ENCODE assay signal across 21 mouse cellular contexts in the genomic region with DNA sequence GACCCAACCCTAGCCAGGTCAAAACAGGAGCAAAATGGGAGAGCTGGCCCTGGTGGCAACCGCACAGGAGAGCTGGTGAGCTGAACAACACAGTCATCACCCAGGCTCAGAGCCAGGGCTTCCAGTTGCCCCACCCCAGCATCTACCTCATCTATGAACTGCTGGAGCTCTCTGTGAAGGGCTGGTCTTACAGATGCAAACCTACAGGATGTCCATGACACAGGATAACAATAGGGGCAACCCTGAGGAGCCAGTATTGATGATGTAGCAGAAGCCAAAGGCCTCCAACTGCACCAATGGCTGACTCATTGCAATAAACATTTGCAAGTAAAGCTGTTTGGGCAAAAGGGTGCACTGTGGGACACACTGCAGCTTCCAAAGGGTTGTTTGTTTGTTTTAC. TPM values are rescaled to one million over a fixed set of nuclear protein-coding genes. Genes with fewer than 3 reads are reported as not detected.
DNase-seq lines count a peak whose midpoint lies in the region; ATAC-seq and TF ChIP-seq lines count a peak whose summit lies in the region.
"Had no signal": no experiment of that assay in that cellular context is flagged by ENCODE, and none has a peak within 500 bp of the region (broad histone marks: within the 10 kb centered on the region; RNA-seq: fewer than 3 reads in every experiment).

No protein-coding gene starts in this region.

- no peak overlapping the region for H3K4me3 ChIP-seq in heart, embryonic 10.5 days
- H3K4me3 ChIP-seq in ES-Bruce4 (ENCODE audit: low read depth, low read length) = no peak overlapping the region
- no peak overlapping the region for H3K4me3 ChIP-seq in kidney, embryonic 14.5 days (ENCODE audit: low read length)
- H3K4me3 ChIP-seq: embryonic facial prominence, embryonic 12.5 days; hindbrain, embryonic 12.5 days had no signal

- no peaks in the 10 kb centered on the region; the same call in 1 of the 2 replicates for H3K4me1 ChIP-seq in heart, embryonic 10.5 days
- H3K4me1 ChIP-seq in ES-Bruce4 (ENCODE audit: control insufficient read depth, insufficient read depth, low read length) = peaks cover 6% of the 10 kb centered on the region
- H3K4me1 ChIP-seq in kidney, embryonic 14.5 days (ENCODE audit: control insufficient read depth, insufficient read depth, low read length) = no peaks in the 10 kb centered on the region
- H3K4me1 ChIP-seq: hindbrain, embryonic 12.5 days had no signal

- H3K9ac ChIP-seq in ES-Bruce4 (ENCODE audit: low read depth, poor library complexity, severe bottlenecking) = no peak overlapping the region
- no peak overlapping the region for H3K9ac ChIP-seq in kidney, embryonic 14.5 days (ENCODE audit: low read depth, low read length)
- H3K9ac ChIP-seq: embryonic facial prominence, embryonic 12.5 days; hindbrain, embryonic 12.5 days had no signal

- H3K27ac ChIP-seq in heart, embryonic 10.5 days = no peak overlapping the region
- H3K27ac ChIP-seq in ES-Bruce4 (ENCODE audit: insufficient read depth, low read length) = no peak overlapping the region
- no peak overlapping the region for H3K27ac ChIP-seq in kidney, embryonic 14.5 days (ENCODE audit: low read depth, low read length)
- H3K27ac ChIP-seq: embryonic facial prominence, embryonic 12.5 days; hindbrain, embryonic 12.5 days had no signal

- H3K9me3 ChIP-seq in heart, embryonic 10.5 days = no peaks in the 10 kb centered on the region
- no peaks in the 10 kb centered on the region for H3K9me3 ChIP-seq in ES-Bruce4 (replicated peaks; ENCODE audit: control insufficient read depth, insufficient read depth, low read length, poor library complexity, severe bottlenecking)
- H3K9me3 ChIP-seq in kidney, embryonic 14.5 days (ENCODE audit: control insufficient read depth, low read length) = no peaks in the 10 kb centered on the region
- H3K9me3 ChIP-seq: embryonic facial prominence, embryonic 12.5 days; G1E; hindbrain, embryonic 12.5 days had no signal

- H3K36me3 ChIP-seq in heart, embryonic 10.5 days = no peaks in the 10 kb centered on the region
- H3K36me3 ChIP-seq in ES-Bruce4 (ENCODE audit: control insufficient read depth, insufficient read depth, low read length, poor library complexity, severe bottlenecking) = no peaks in the 10 kb centered on the region
- H3K36me3 ChIP-seq in kidney, embryonic 14.5 days (ENCODE audit: control insufficient read depth, insufficient read depth, low read length) = no peaks in the 10 kb centered on the region
- H3K36me3 ChIP-seq: embryonic facial prominence, embryonic 12.5 days; G1E; hindbrain, embryonic 12.5 days had no signal

- H3K4me2 ChIP-seq in kidney, embryonic 14.5 days (replicated peaks; ENCODE audit: low read depth, low read length) = no peak overlapping the region
- H3K4me2 ChIP-seq: embryonic facial prominence, embryonic 12.5 days; hindbrain, embryonic 12.5 days had no signal

- H3K27me3 ChIP-seq in heart, embryonic 10.5 days (ENCODE audit: insufficient read depth, poor library complexity, severe bottlenecking) = no peaks in the 10 kb centered on the region
- H3K27me3 ChIP-seq in ES-Bruce4 (ENCODE audit: control insufficient read depth, insufficient read depth, low read length, poor library complexity, severe bottlenecking) = no peaks in the 10 kb centered on the region
- no peaks in the 10 kb centered on the region for H3K27me3 ChIP-seq in kidney, embryonic 14.5 days (ENCODE audit: control insufficient read depth, insufficient read depth, low read length)
- H3K27me3 ChIP-seq: embryonic facial prominence, embryonic 12.5 days; hindbrain, embryonic 12.5 days had no signal

- peak; percentile 49 for DNase-seq in heart, adult 11 months
- DNase-seq in heart, embryonic 10.5 days (ENCODE audit: low spot score) = no peak
- peak; percentile 44 for DNase-seq in NIH3T3 (ENCODE audit: low read depth)
- DNase-seq in cerebellum, adult 9-10 months = no peak
- DNase-seq in yolk sac, embryonic 10.5 days (ENCODE audit: low spot score) = no peak
- DNase-seq: cerebellum, adult 11 months; cerebellum, adult 8-10 months; cerebellum, postnatal 25 days; gastrocnemius, postnatal 25 days; heart, postnatal 10 days; heart, postnatal 4 days; kidney, adult 8-10 months had no signal

- WGBS in heart, embryonic 10.5 days = 86% methylated on average over 1 of the region's 1 CpGs
- 79% methylated on average over 1 of the region's 1 CpGs for WGBS in kidney, embryonic 14.5 days

- TF ChIP-seq EP300 in ES-Bruce4 (IDR thresholded peaks at IDR 0.05; ENCODE audit: insufficient read depth, low read depth, low read length) = peak; percentile 59

- no peak for TF ChIP-seq CTCF in ES-Bruce4 (IDR thresholded peaks at IDR 0.05; ENCODE audit: low read depth, low read length)

- no peak for ATAC-seq in kidney, embryonic 14.5 days (ENCODE audit: low FRiP score, low TSS enrichment)
- ATAC-seq: forebrain, embryonic 16.5 days; hindbrain, embryonic 16.5 days; inflammation-experienced regulatory T-cells, adult 6 months; intestine, postnatal 0 days had no signal

- TF ChIP-seq POLR2A in ES-Bruce4 (IDR thresholded peaks at IDR 0.05; ENCODE audit: insufficient read depth, low read length) = no peak

RNA-seq across cellular contexts. Expression of gene Rnf2, which starts 15.0 kb away (rescaled TPM):
- polyA plus RNA-seq in heart, embryonic 10.5 days (2016; fragmentation: Nextera tagmentation; extraction: Ambion mirVana) = 81.3 and 84.0 TPM in 2 replicates
- polyA plus RNA-seq in ES-Bruce4 (2011; ENCODE audit: insufficient read depth, insufficient read length, low read depth, missing spikeins) = 135 and 140 TPM in 2 replicates
- polyA plus RNA-seq in kidney, embryonic 14.5 days (2014; fragmentation: Nextera tagmentation; extraction: Ambion mirVana) = 82.7 and 105 TPM in 2 replicates

RNA-seq across cellular contexts. Expression of gene Fam129a, which starts 55.3 kb away (rescaled TPM):
- 2.0 and 5.6 TPM in 2 replicates for polyA plus RNA-seq in heart, embryonic 10.5 days (2016; fragmentation: Nextera tagmentation; extraction: Ambion mirVana)
- polyA plus RNA-seq in ES-Bruce4 (2011; ENCODE audit: insufficient read depth, insufficient read length, low read depth, missing spikeins) = 19.6 and 19.9 TPM in 2 replicates
- polyA plus RNA-seq in kidney, embryonic 14.5 days (2014; fragmentation: Nextera tagmentation; extraction: Ambion mirVana) = 3.1 and 5.9 TPM in 2 replicates
- polyA plus RNA-seq: G1E had no signal

Comparison
In these comparisons a context has a peak if more than half of its experiments do, and no peak if none do; other contexts are left out.
1. DNase-seq: peak in heart, adult 11 months (single experiment) and NIH3T3 (single experiment); none in heart, embryonic 10.5 days (single experiment), cerebellum, adult 9-10 months (single experiment) and yolk sac, embryonic 10.5 days (single experiment).